Mouse (Mus musculus) cerebellum, adult 2 months (tissue): Measurements from ENCODE around the gene Sp3. TPM values are rescaled to one million over a fixed set of nuclear protein-coding genes. Genes with fewer than 3 reads are reported as not detected.
A peak's percentile ranks its signal among the peaks of the same experiment; 100 is the strongest.

ENCODE experiments used
- DNase-seq, 2 experiments: peaks; one replicate each; pipeline ENCODE4 v3.0.0; 2021
- H3K27ac ChIP-seq: fragments of 200-500 bp; 2 replicates; pipeline ENCODE4 v1.5.1; 2012; ENCODE audit warnings: low read length, control low read depth, inconsistent platforms; ENCODE audit not compliant: insufficient read depth
- H3K27me3 ChIP-seq: fragments of 200-500 bp; 2 replicates; pipeline ENCODE4 v1.6.1; 2012; ENCODE audit warnings: inconsistent platforms, mild to moderate bottlenecking, low read length, moderate library complexity; ENCODE audit not compliant: control insufficient read depth, insufficient read depth
- H3K4me1 ChIP-seq: fragments of 200-500 bp; 2 replicates; pipeline ENCODE4 v1.6.1; 2011; ENCODE audit warnings: low read length; ENCODE audit not compliant: control insufficient read depth, insufficient read depth
- H3K4me3 ChIP-seq: fragments of 200-500 bp; replicated peaks from 2 replicates; pipeline ENCODE3; 2011; ENCODE audit warnings: mild to moderate bottlenecking, low read depth, low read length, control low read depth; ENCODE audit not compliant: insufficient read depth
- CTCF ChIP-seq: fragments of 200-500 bp; IDR thresholded peaks from 2 replicates; pipeline ENCODE4 v1.5.1; 2011; ENCODE audit warnings: low read depth, mild to moderate bottlenecking, control low read depth, low read length, moderate library complexity, borderline replicate concordance; ENCODE audit not compliant: insufficient read depth
- POLR2A ChIP-seq: fragments of 200-500 bp; IDR thresholded peaks from 2 replicates; pipeline ENCODE4 v1.6.1; 2011; ENCODE audit warnings: low read length, control low read depth, borderline replicate concordance; ENCODE audit not compliant: insufficient read depth
- WGBS: fragments of 180-500 bp; shearing (Covaris S2); methylation state at CpG from one replicate; pipeline ENCODE4 v1.1.7; 2018; 5-methylcytosine and 5-hydroxymethylcytosine counted together
- polyA plus RNA-seq: library from polyadenylated mRNA; depleted of rRNA; stranded (reverse); fragments of >200 nt; gene quantifications from 2 replicates; pipeline ENCODE4 v1.2.3, GENCODE M21; 2012

Sp3 gene
- polyA plus RNA-seq, 1 experiment: 25.9 TPM

DNA sequence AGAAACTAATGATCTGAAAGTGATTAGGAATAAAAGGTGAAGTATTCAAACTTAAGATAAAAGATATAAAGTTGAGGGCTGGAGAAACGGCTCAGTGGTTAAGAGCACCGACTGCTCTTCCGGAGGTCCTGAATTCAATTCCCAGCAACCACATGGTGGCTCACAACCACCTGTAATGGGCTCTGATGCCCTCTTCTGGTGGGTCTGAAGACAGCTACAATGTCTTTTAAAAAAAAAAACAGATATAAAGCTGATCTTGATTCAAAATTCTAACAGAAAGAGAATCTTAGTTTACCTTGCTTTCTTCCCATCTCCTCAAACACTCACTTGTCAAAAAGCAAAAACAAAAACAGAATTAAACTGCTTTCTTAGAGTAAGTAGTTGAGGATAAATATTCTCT lies 23.8 kb downstream of the Sp3 start:
- H3K27ac ChIP-seq: no peak overlapping the region
- TF ChIP-seq POLR2A: no peak
- no peak for TF ChIP-seq CTCF
- DNase-seq: no peak
- no peaks in the 10 kb centered on the region; the same call in 1 of the 2 replicates for H3K4me1 ChIP-seq
- WGBS: 97% methylated on average over 3 of the region's 3 CpGs
- no peak overlapping the region for H3K4me3 ChIP-seq
- H3K27me3 ChIP-seq: no peaks in the 10 kb centered on the region

- 92% methylated on average over 3 of the region's 3 CpGs for WGBS
- Histone ChIP-seq H3K4me3 (no peak overlapping the region), H3K27ac (no peak overlapping the region), H3K27me3 (no peaks in the 10 kb centered on the region), H3K4me1 (no peaks in the 10 kb centered on the region)
- DNase-seq: no peak
- no peak for TF ChIP-seq CTCF
- no peak for TF ChIP-seq POLR2A
Measured at GRCm38 (mm10) chr2:72952979-72953378, 27.3 kb downstream of the Sp3 start.

DNA sequence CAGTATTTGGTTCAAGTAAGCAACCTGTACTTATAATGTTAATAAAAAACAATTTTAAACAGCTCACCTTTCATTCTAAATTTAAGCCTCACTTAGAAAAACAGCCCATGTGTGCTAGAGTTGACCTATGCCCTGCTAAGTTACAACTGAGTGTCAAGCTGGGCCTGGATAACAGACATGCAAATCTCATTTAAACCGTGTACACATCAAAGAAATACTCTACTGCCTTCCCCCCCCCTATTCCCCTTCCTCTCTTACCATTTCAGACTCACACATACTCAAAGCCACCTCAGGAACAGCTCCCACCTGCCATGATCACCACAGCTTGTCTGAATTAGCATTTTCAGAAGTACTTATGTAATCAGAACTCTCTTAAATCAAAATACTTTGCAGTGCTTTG lies 44.3 kb downstream of the Sp3 start:
- Histone ChIP-seq H3K27ac (no peak overlapping the region), H3K4me3 (no peak overlapping the region), H3K4me1 (no peaks in the 10 kb centered on the region), H3K27me3 (no peaks in the 10 kb centered on the region)
- no peak for DNase-seq
- TF ChIP-seq CTCF (no peak), POLR2A (no peak)
- 18% methylated on average over 1 of the region's 1 CpGs for WGBS

GRCm38 (mm10) chr2:72932186-72932585 lies 48.1 kb downstream of the Sp3 start:
- no peak for TF ChIP-seq POLR2A
- no peak for TF ChIP-seq CTCF
- no peak for DNase-seq
- Histone ChIP-seq H3K4me1 (no peaks in the 10 kb centered on the region), H3K27me3 (no peaks in the 10 kb centered on the region), H3K27ac (no peak overlapping the region), H3K4me3 (no peak overlapping the region)

DNA sequence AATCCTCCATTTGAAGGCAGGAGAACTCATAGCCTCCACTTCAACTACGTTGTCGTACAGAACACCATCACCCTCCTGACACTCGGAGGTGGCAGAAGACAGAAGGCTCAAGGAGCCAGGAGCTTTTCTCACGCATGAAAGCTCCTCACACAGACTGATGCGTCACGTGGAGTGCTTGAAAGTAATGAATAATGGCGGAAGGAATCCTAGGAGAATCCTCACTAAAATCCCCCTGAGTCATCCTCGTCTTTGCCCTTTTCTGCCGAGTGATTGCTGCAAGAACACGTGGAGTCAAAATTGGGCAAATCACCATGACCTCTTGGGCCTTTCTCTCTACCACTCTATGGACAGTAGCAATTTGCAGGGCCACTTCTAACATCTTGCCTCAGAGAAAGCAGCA lies 55.3 kb downstream of the Sp3 start:
- WGBS: 17% methylated on average over 10 of the region's 10 CpGs
- no peak for DNase-seq
- Histone ChIP-seq H3K4me3 (no peak overlapping the region), H3K27me3 (no peaks in the 10 kb centered on the region), H3K4me1 (no peaks in the 10 kb centered on the region), H3K27ac (no peak overlapping the region)
- TF ChIP-seq CTCF (no peak), POLR2A (no peak)

GRCm38 (mm10) chr2:72916170-72916569 lies 64.1 kb downstream of the Sp3 start:
- TF ChIP-seq CTCF (no peak), POLR2A (no peak)
- 81% methylated on average over 4 of the region's 4 CpGs for WGBS
- H3K27ac ChIP-seq: no peak overlapping the region
- H3K4me3 ChIP-seq: no peak overlapping the region
- no peaks in the 10 kb centered on the region for H3K27me3 ChIP-seq
- no peak for DNase-seq
- peaks cover 7% of the 10 kb centered on the region; the same call in 1 of the 2 replicates for H3K4me1 ChIP-seq

- H3K27ac ChIP-seq: no peak overlapping the region
- WGBS: 48% methylated on average over 7 of the region's 7 CpGs
- TF ChIP-seq POLR2A: no peak
- no peak for TF ChIP-seq CTCF
- H3K27me3 ChIP-seq: no peaks in the 10 kb centered on the region
- peaks cover 7% of the 10 kb centered on the region; the same call in 1 of the 2 replicates for H3K4me1 ChIP-seq
- no peak for DNase-seq
- no peak overlapping the region for H3K4me3 ChIP-seq
Measured at GRCm38 (mm10) chr2:72915245-72915930, 64.9 kb downstream of the Sp3 start.

GRCm38 (mm10) chr2:72913458-72913760 lies 66.8 kb downstream of the Sp3 start:
- DNase-seq: peak; percentile 75 to 76
- 4% methylated on average over 7 of the region's 7 CpGs for WGBS
- H3K4me3 ChIP-seq: no peak overlapping the region
- H3K4me1 ChIP-seq: peaks cover 7% of the 10 kb centered on the region; the same call in 1 of the 2 replicates
- H3K27ac ChIP-seq: no peak overlapping the region
- no peaks in the 10 kb centered on the region for H3K27me3 ChIP-seq
- TF ChIP-seq CTCF (no peak), POLR2A (no peak)
